Mouse (Mus musculus): ENCODE measurements around the gene Krtap14.

GRCm38 (mm10) chr16:88820066-88820465 lies 5.9 kb downstream of the Krtap14 start, which contains the start of gene Krtap15:
- TF ChIP-seq MAFK (IDR thresholded peaks at IDR 0.05; ENCODE audit: insufficient read depth, low read depth, low read length) (no peak), ZNF384 (IDR thresholded peaks at IDR 0.05; ENCODE audit: low read depth, low read length) (no peak)
